Comparison of ENCODE assay signal across 9 mouse cellular contexts in the genomic region with DNA sequence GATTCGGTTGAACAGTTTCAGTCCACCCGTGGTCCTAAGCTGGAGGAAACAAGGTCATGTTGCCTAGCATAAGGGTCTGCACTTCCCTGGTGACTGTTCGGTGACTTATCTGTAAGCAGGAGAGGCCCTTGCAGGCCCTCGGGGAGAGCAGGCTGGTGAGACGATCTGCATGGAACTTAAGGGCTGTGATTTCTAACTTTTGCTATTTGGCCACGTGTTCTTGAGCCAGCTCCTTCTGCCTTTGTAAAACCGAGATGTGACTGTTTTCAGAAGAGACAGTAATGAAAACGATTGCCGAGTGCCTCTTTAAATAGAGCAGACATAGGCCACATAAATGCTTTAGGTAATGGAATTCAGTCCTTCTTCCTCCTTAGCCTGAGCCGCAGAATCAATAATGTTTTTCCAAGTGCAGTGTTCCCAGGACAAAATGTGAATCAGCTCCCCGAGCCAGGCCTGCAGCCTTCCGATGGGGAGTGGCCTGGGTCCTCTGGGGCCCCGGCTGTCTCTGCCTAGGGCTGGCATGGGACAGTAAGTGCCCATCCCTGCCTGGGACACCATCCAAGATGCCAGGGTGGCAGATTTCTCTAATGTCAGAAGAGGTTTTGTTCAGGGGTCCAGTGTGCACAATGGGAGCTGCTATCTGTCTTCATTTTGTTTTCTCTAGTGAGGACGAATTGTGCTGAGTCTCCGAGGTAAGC. TPM values are rescaled to one million over a fixed set of nuclear protein-coding genes. Genes with fewer than 3 reads are reported as not detected.
DNase-seq lines count a peak whose midpoint lies in the region; ATAC-seq and TF ChIP-seq lines count a peak whose summit lies in the region.
"Had no signal": no experiment of that assay in that cellular context is flagged by ENCODE, and none has a peak within 500 bp of the region (broad histone marks: within the 10 kb centered on the region; RNA-seq: fewer than 3 reads in every experiment).

No protein-coding gene starts in this region.

- no peaks in the 10 kb centered on the region for H3K36me3 ChIP-seq in kidney, embryonic 15.5 days
- H3K36me3 ChIP-seq in embryonic facial prominence, embryonic 10.5 days (replicated peaks): no peaks in the 10 kb centered on the region
- H3K36me3 ChIP-seq in hindbrain, embryonic 13.5 days: no peaks in the 10 kb centered on the region
- H3K36me3 ChIP-seq in midbrain, postnatal 0 days (ENCODE audit: insufficient read depth, low read length): no peaks in the 10 kb centered on the region

- peak overlapping the region; percentile 79 for H3K27ac ChIP-seq in kidney, embryonic 15.5 days
- H3K27ac ChIP-seq in embryonic facial prominence, embryonic 10.5 days (replicated peaks): peak overlapping the region; percentile 77
- peak overlapping the region; percentile 80 for H3K27ac ChIP-seq in hindbrain, embryonic 13.5 days
- peak overlapping the region; percentile 21; the same call in 1 of the 2 replicates for H3K27ac ChIP-seq in midbrain, postnatal 0 days (ENCODE audit: low read depth, low read length)
- H3K27ac ChIP-seq: liver, embryonic 14.5 days had no signal

- H3K9ac ChIP-seq in kidney, embryonic 15.5 days: no peak overlapping the region
- H3K9ac ChIP-seq in hindbrain, embryonic 13.5 days: peak overlapping the region; percentile 30; the same call in 1 of the 2 replicates
- no peak overlapping the region for H3K9ac ChIP-seq in midbrain, postnatal 0 days (replicated peaks; ENCODE audit: low read length, poor library complexity, severe bottlenecking)
- H3K9ac ChIP-seq: liver, embryonic 14.5 days had no signal

- peaks cover 61% of the 10 kb centered on the region for H3K4me1 ChIP-seq in kidney, embryonic 15.5 days
- H3K4me1 ChIP-seq in embryonic facial prominence, embryonic 10.5 days: peaks cover 66% of the 10 kb centered on the region
- H3K4me1 ChIP-seq in hindbrain, embryonic 13.5 days (replicated peaks): peaks cover 64% of the 10 kb centered on the region
- no peaks in the 10 kb centered on the region; the same call in 1 of the 2 replicates for H3K4me1 ChIP-seq in midbrain, postnatal 0 days (ENCODE audit: insufficient read depth, low read length)

- H3K27me3 ChIP-seq in kidney, embryonic 15.5 days: no peaks in the 10 kb centered on the region
- H3K27me3 ChIP-seq in embryonic facial prominence, embryonic 10.5 days (replicated peaks; ENCODE audit: low read depth, poor library complexity, severe bottlenecking): no peaks in the 10 kb centered on the region; the same call in 1 of the 2 replicates
- H3K27me3 ChIP-seq in hindbrain, embryonic 13.5 days: no peaks in the 10 kb centered on the region
- H3K27me3 ChIP-seq in midbrain, postnatal 0 days (ENCODE audit: insufficient read depth, low read length): no peaks in the 10 kb centered on the region

- H3K4me3 ChIP-seq in kidney, embryonic 15.5 days (replicated peaks): no peak overlapping the region
- no peak overlapping the region for H3K4me3 ChIP-seq in embryonic facial prominence, embryonic 10.5 days
- H3K4me3 ChIP-seq in hindbrain, embryonic 13.5 days: no peak overlapping the region
- no peak overlapping the region for H3K4me3 ChIP-seq in midbrain, postnatal 0 days (ENCODE audit: low read depth, low read length)

- no peaks in the 10 kb centered on the region for H3K9me3 ChIP-seq in kidney, embryonic 15.5 days (replicated peaks)
- no peaks in the 10 kb centered on the region for H3K9me3 ChIP-seq in embryonic facial prominence, embryonic 10.5 days
- H3K9me3 ChIP-seq in hindbrain, embryonic 13.5 days: no peaks in the 10 kb centered on the region
- no peaks in the 10 kb centered on the region for H3K9me3 ChIP-seq in midbrain, postnatal 0 days (ENCODE audit: low read length)

- WGBS in kidney, embryonic 15.5 days: 34% methylated on average over 15 of the region's 15 CpGs
- 45% methylated on average over 15 of the region's 15 CpGs for WGBS in embryonic facial prominence, embryonic 10.5 days
- WGBS in hindbrain, embryonic 13.5 days: 34% methylated on average over 15 of the region's 15 CpGs
- 29% methylated on average over 15 of the region's 15 CpGs for WGBS in midbrain, postnatal 0 days

- no peak for TF ChIP-seq CTCF in midbrain, postnatal 0 days (IDR thresholded peaks at IDR 0.05)

- ATAC-seq in kidney, embryonic 15.5 days (replicated peaks; ENCODE audit: low FRiP score): no peak
- ATAC-seq in hindbrain, embryonic 13.5 days (ENCODE audit: low FRiP score): peak; percentile 34
- ATAC-seq in midbrain, postnatal 0 days (ENCODE audit: low FRiP score): peak; percentile 50

- no peak overlapping the region for H3K4me2 ChIP-seq in kidney, embryonic 15.5 days
- no peak overlapping the region for H3K4me2 ChIP-seq in hindbrain, embryonic 13.5 days
- no peak overlapping the region for H3K4me2 ChIP-seq in midbrain, postnatal 0 days (ENCODE audit: low read depth, low read length, poor library complexity, severe bottlenecking)

- no peak for DNase-seq in kidney, adult 11 months
- DNase-seq in embryonic facial prominence, embryonic 10.5 days (ENCODE audit: low spot score): peak; percentile 18
- peak; percentile 69 for DNase-seq in midbrain, postnatal 0 days (ENCODE audit: low spot score)
- DNase-seq in ovary, postnatal 14 days (ENCODE audit: low spot score): no peak
- no peak for DNase-seq in frontal cortex, postnatal 10 days (ENCODE audit: low spot score in 2 of 2)
- DNase-seq in lung, postnatal 14 days: no peak

RNA-seq across cellular contexts. Expression of a gene that starts 34.8 kb away (rescaled TPM):
- 151 and 159 TPM in 2 replicates for polyA plus RNA-seq in kidney, embryonic 15.5 days (2015; fragmentation: Nextera tagmentation; extraction: Ambion mirVana)
- polyA plus RNA-seq in embryonic facial prominence, embryonic 10.5 days (2016; fragmentation: Nextera tagmentation; extraction: Ambion mirVana): 159 and 166 TPM in 2 replicates
- polyA plus RNA-seq in hindbrain, embryonic 13.5 days (2015; fragmentation: Nextera tagmentation; extraction: Ambion mirVana): 140 and 146 TPM in 2 replicates
- total RNA-seq in midbrain, postnatal 0 days (2014; rRNA removed): 70.5 and 76.1 TPM in 2 replicates
- polyA plus RNA-seq in midbrain, postnatal 0 days (2015; fragmentation: Nextera tagmentation; extraction: Ambion mirVana): 169 and 173 TPM in 2 replicates

Comparison
In these comparisons a context has a peak if more than half of its experiments do, and no peak if none do; other contexts are left out.
1. H3K27ac ChIP-seq: peak in every context shown above with its lines; median percentile 80 in hindbrain, embryonic 13.5 days; 79 in kidney, embryonic 15.5 days; 77 in embryonic facial prominence, embryonic 10.5 days; 21 in midbrain, postnatal 0 days.
2. DNase-seq: peak in embryonic facial prominence, embryonic 10.5 days (single experiment) and midbrain, postnatal 0 days (single experiment); none in kidney, adult 11 months (single experiment), ovary, postnatal 14 days (single experiment), frontal cortex, postnatal 10 days (0 of 2) and lung, postnatal 14 days (single experiment).